Mouse (Mus musculus): ENCODE measurements around the gene Znrf3. TPM values are rescaled to one million over a fixed set of nuclear protein-coding genes. Genes with fewer than 3 reads are reported as not detected.
"Not testable (repeated sequence)": the region's sequence is repeated elsewhere in the genome, so short reads cannot be mapped to it uniquely, and the experiment has no call there.

Gene Znrf3
- total and polyA plus RNA-seq, 2 experiments from 2014 or later, result 7.8 to 12.5 TPM

GRCm38 (mm10) chr11:5485193-5486011, 40.8 kb upstream of the Znrf3 start:
- ATAC-seq (ENCODE audit: low FRiP score), result peak; percentile 75
- Histone ChIP-seq H3K4me2 (ENCODE audit: low read depth, low read length, poor library complexity, severe bottlenecking) (peak overlapping the region; percentile 60), H3K9ac (replicated peaks; ENCODE audit: low read length, poor library complexity, severe bottlenecking) (peak overlapping the region; percentile 56), H3K27me3 (ENCODE audit: insufficient read depth, low read length) (no peaks in the 10 kb centered on the region), H3K4me1 (ENCODE audit: insufficient read depth, low read length) (peaks cover 3% of the 10 kb centered on the region; the same call in 1 of the 2 replicates), H3K4me3 (ENCODE audit: low read depth, low read length) (peak overlapping the region; percentile 34), H3K36me3 (ENCODE audit: insufficient read depth, low read length) (no peaks in the 10 kb centered on the region), H3K9me3 (ENCODE audit: low read length) (no peaks in the 10 kb centered on the region), H3K27ac (ENCODE audit: low read depth, low read length) (no peak overlapping the region)
- 14% methylated on average over 15 of the region's 15 CpGs for WGBS
- peak; percentile 90 for TF ChIP-seq CTCF (IDR thresholded peaks at IDR 0.05)
- DNase-seq (ENCODE audit: low spot score), result peak; percentile 97

- Histone ChIP-seq H3K27me3 (ENCODE audit: insufficient read depth, low read length) (no peaks in the 10 kb centered on the region), H3K9ac (replicated peaks; ENCODE audit: low read length, poor library complexity, severe bottlenecking) (no peak overlapping the region), H3K4me1 (ENCODE audit: insufficient read depth, low read length) (peaks cover 3% of the 10 kb centered on the region; the same call in 1 of the 2 replicates), H3K4me3 (ENCODE audit: low read depth, low read length) (no peak overlapping the region), H3K36me3 (ENCODE audit: insufficient read depth, low read length) (no peaks in the 10 kb centered on the region), H3K4me2 (ENCODE audit: low read depth, low read length, poor library complexity, severe bottlenecking) (no peak overlapping the region), H3K9me3 (ENCODE audit: low read length) (no peaks in the 10 kb centered on the region), H3K27ac (ENCODE audit: low read depth, low read length) (no peak overlapping the region)
- DNase-seq (ENCODE audit: low spot score), result no peak
- TF ChIP-seq CTCF (IDR thresholded peaks at IDR 0.05), result no peak
- 91% methylated on average over 13 of the region's 13 CpGs for WGBS
- ATAC-seq (ENCODE audit: low FRiP score), result no peak
These were observed 37.9 kb upstream of the Znrf3 start for GRCm38 (mm10) chr11:5482581-5482980.

GRCm38 (mm10) chr11:5478831-5479230, 34.2 kb upstream of the Znrf3 start:
- H3K9ac ChIP-seq (replicated peaks; ENCODE audit: low read length, poor library complexity, severe bottlenecking), result no peak overlapping the region
- no peak overlapping the region for H3K4me2 ChIP-seq (ENCODE audit: low read depth, low read length, poor library complexity, severe bottlenecking)
- H3K27me3 ChIP-seq (ENCODE audit: insufficient read depth, low read length), result no peaks in the 10 kb centered on the region
- WGBS, result 91% methylated on average over 3 of the region's 3 CpGs
- no peak overlapping the region for H3K4me3 ChIP-seq (ENCODE audit: low read depth, low read length)
- H3K9me3 ChIP-seq (ENCODE audit: low read length), result no peaks in the 10 kb centered on the region
- H3K4me1 ChIP-seq (ENCODE audit: insufficient read depth, low read length), result no peaks in the 10 kb centered on the region
- H3K36me3 ChIP-seq (ENCODE audit: insufficient read depth, low read length), result no peaks in the 10 kb centered on the region
- no peak for TF ChIP-seq CTCF (IDR thresholded peaks at IDR 0.05)
- DNase-seq (ENCODE audit: low spot score) (no peak), ATAC-seq (ENCODE audit: low FRiP score) (no peak)
- H3K27ac ChIP-seq (ENCODE audit: low read depth, low read length), result no peak overlapping the region

GRCm38 (mm10) chr11:5478193-5478592, 33.5 kb upstream of the Znrf3 start:
- H3K4me1 ChIP-seq (ENCODE audit: insufficient read depth, low read length), result no peaks in the 10 kb centered on the region
- ATAC-seq (ENCODE audit: low FRiP score) (no peak), DNase-seq (ENCODE audit: low spot score) (no peak)
- H3K27ac ChIP-seq (ENCODE audit: low read depth, low read length), result no peak overlapping the region
- no peaks in the 10 kb centered on the region for H3K36me3 ChIP-seq (ENCODE audit: insufficient read depth, low read length)
- H3K27me3 ChIP-seq (ENCODE audit: insufficient read depth, low read length), result no peaks in the 10 kb centered on the region
- no peak overlapping the region for H3K4me2 ChIP-seq (ENCODE audit: low read depth, low read length, poor library complexity, severe bottlenecking)
- H3K4me3 ChIP-seq (ENCODE audit: low read depth, low read length), result no peak overlapping the region
- TF ChIP-seq CTCF (IDR thresholded peaks at IDR 0.05), result no peak
- no peak overlapping the region for H3K9ac ChIP-seq (replicated peaks; ENCODE audit: low read length, poor library complexity, severe bottlenecking)
- no peaks in the 10 kb centered on the region for H3K9me3 ChIP-seq (ENCODE audit: low read length)
- 86% methylated on average over 7 of the region's 7 CpGs for WGBS

- no peaks in the 10 kb centered on the region for H3K27me3 ChIP-seq (ENCODE audit: insufficient read depth, low read length)
These were observed 32.2 kb upstream of the Znrf3 start for GRCm38 (mm10) chr11:5476806-5477205.

GRCm38 (mm10) chr11:5475556-5476118, 31.0 kb upstream of the Znrf3 start:
- H3K4me1 ChIP-seq (ENCODE audit: insufficient read depth, low read length); H3K27ac ChIP-seq (ENCODE audit: low read depth, low read length); H3K9ac ChIP-seq (replicated peaks; ENCODE audit: low read length, poor library complexity, severe bottlenecking); H3K4me2 ChIP-seq (ENCODE audit: low read depth, low read length, poor library complexity, severe bottlenecking); DNase-seq (ENCODE audit: low spot score); H3K27me3 ChIP-seq (ENCODE audit: insufficient read depth, low read length); ATAC-seq (ENCODE audit: low FRiP score); H3K9me3 ChIP-seq (ENCODE audit: low read length); H3K4me3 ChIP-seq (ENCODE audit: low read depth, low read length); H3K36me3 ChIP-seq (ENCODE audit: insufficient read depth, low read length): not testable (repeated sequence)
- no CpG with 5 or more reads among the region's 2 CpGs for WGBS

More at GRCm38 (mm10) chr11:5476806-5477205, 32.2 kb upstream of the Znrf3 start:
- Histone ChIP-seq H3K9ac (replicated peaks; ENCODE audit: low read length, poor library complexity, severe bottlenecking) (no peak overlapping the region), H3K27ac (ENCODE audit: low read depth, low read length) (no peak overlapping the region), H3K4me2 (ENCODE audit: low read depth, low read length, poor library complexity, severe bottlenecking) (no peak overlapping the region), H3K9me3 (ENCODE audit: low read length) (no peaks in the 10 kb centered on the region), H3K4me1 (ENCODE audit: insufficient read depth, low read length) (no peaks in the 10 kb centered on the region), H3K4me3 (ENCODE audit: low read depth, low read length) (no peak overlapping the region), H3K36me3 (ENCODE audit: insufficient read depth, low read length) (no peaks in the 10 kb centered on the region)
- no peak for TF ChIP-seq CTCF (IDR thresholded peaks at IDR 0.05)
- WGBS, result 92% methylated on average over 4 of the region's 4 CpGs
- DNase-seq (ENCODE audit: low spot score) (no peak), ATAC-seq (ENCODE audit: low FRiP score) (no peak)
